Comparison of ENCODE assay signal across 8 mouse cellular contexts in genomic region chr5:16309168-16310006, GRCm38 (mm10).
A peak's percentile ranks its signal among the peaks of the same experiment; 100 is the strongest.
DNase-seq lines count a peak whose midpoint lies in the region; ATAC-seq and TF ChIP-seq lines count a peak whose summit lies in the region.

No protein-coding gene starts in this region.

- H3K27ac ChIP-seq in embryonic facial prominence, embryonic 14.5 days (replicated peaks; ENCODE audit: low read depth, low read length): no peak overlapping the region
- no peak overlapping the region for H3K27ac ChIP-seq in lung, embryonic 16.5 days (ENCODE audit: low read length)

- H3K4me2 ChIP-seq in embryonic facial prominence, embryonic 14.5 days (ENCODE audit: low read depth, low read length): no peak overlapping the region
- no peak overlapping the region for H3K4me2 ChIP-seq in lung, embryonic 16.5 days (ENCODE audit: low read depth, low read length)

- no peaks in the 10 kb centered on the region for H3K36me3 ChIP-seq in E14TG2a.4 (ENCODE audit: insufficient read depth, low read length)
- no peaks in the 10 kb centered on the region for H3K36me3 ChIP-seq in embryonic facial prominence, embryonic 14.5 days (ENCODE audit: control insufficient read depth, insufficient read depth, low read length)
- H3K36me3 ChIP-seq in lung, embryonic 16.5 days (ENCODE audit: control insufficient read depth, insufficient read depth, low read length): no peaks in the 10 kb centered on the region

- no peaks in the 10 kb centered on the region for H3K27me3 ChIP-seq in E14TG2a.4 (ENCODE audit: insufficient read depth, low read length)
- no peaks in the 10 kb centered on the region for H3K27me3 ChIP-seq in embryonic facial prominence, embryonic 14.5 days (replicated peaks; ENCODE audit: control insufficient read depth, insufficient read depth, low read length)
- no peaks in the 10 kb centered on the region for H3K27me3 ChIP-seq in lung, embryonic 16.5 days (ENCODE audit: control insufficient read depth, insufficient read depth, low read depth, low read length)

- 41% methylated on average over 7 of the region's 7 CpGs for WGBS in embryonic facial prominence, embryonic 14.5 days
- 38% methylated on average over 7 of the region's 7 CpGs for WGBS in large intestine, adult 2 months
- 35% methylated on average over 7 of the region's 7 CpGs for WGBS in lung, embryonic 16.5 days

- H3K4me3 ChIP-seq in E14TG2a.4 (replicated peaks; ENCODE audit: low read length): no peak overlapping the region
- no peak overlapping the region for H3K4me3 ChIP-seq in embryonic facial prominence, embryonic 14.5 days (ENCODE audit: low read depth, low read length)
- no peak overlapping the region for H3K4me3 ChIP-seq in lung, embryonic 16.5 days (ENCODE audit: low read length)

- DNase-seq in adrenal gland, postnatal 25 days: peak; percentile 65
- peak; percentile 71 for DNase-seq in embryonic facial prominence, embryonic 14.5 days (ENCODE audit: low spot score)
- DNase-seq in heart, postnatal 4 days: peak; percentile 78
- peak; percentile 7 for DNase-seq in large intestine, adult 2 months (ENCODE audit: low read depth, low spot score)
- DNase-seq in ovary, postnatal 36 days (ENCODE audit: low spot score): peak; percentile 62
- peak; percentile 65 for DNase-seq in urinary bladder, postnatal 25 days (ENCODE audit: low spot score)

- no peaks in the 10 kb centered on the region for H3K9me3 ChIP-seq in E14TG2a.4 (ENCODE audit: low read length)
- H3K9me3 ChIP-seq in embryonic facial prominence, embryonic 14.5 days (ENCODE audit: control insufficient read depth, low read length): no peaks in the 10 kb centered on the region
- H3K9me3 ChIP-seq in lung, embryonic 16.5 days (ENCODE audit: control insufficient read depth, low read length): no peaks in the 10 kb centered on the region

- TF ChIP-seq CTCF in E14TG2a.4 (conservative IDR thresholded peaks at IDR 0.05; ENCODE audit: low read length): peak; percentile 64

- no peak overlapping the region for H3K9ac ChIP-seq in embryonic facial prominence, embryonic 14.5 days (ENCODE audit: low read depth, low read length)
- no peak overlapping the region for H3K9ac ChIP-seq in lung, embryonic 16.5 days (ENCODE audit: low read length)

- peak; percentile 62; the same call in 1 of the 2 replicates for ATAC-seq in embryonic facial prominence, embryonic 14.5 days (ENCODE audit: low read depth)
- peak; percentile 65 for ATAC-seq in lung, embryonic 16.5 days (ENCODE audit: low read depth)

- no peaks in the 10 kb centered on the region for H3K4me1 ChIP-seq in E14TG2a.4 (replicated peaks; ENCODE audit: low read depth, low read length)
- no peaks in the 10 kb centered on the region for H3K4me1 ChIP-seq in embryonic facial prominence, embryonic 14.5 days (ENCODE audit: control insufficient read depth, insufficient read depth, low read length)
- no peaks in the 10 kb centered on the region for H3K4me1 ChIP-seq in lung, embryonic 16.5 days (replicated peaks; ENCODE audit: control insufficient read depth, insufficient read depth, low read length)

Comparison
In these comparisons a context has a peak if more than half of its experiments do, and no peak if none do; other contexts are left out.
1. DNase-seq: peak in every context shown above with its lines; median percentile 78 in heart, postnatal 4 days; 71 in embryonic facial prominence, embryonic 14.5 days; 65 in adrenal gland, postnatal 25 days; 65 in urinary bladder, postnatal 25 days; 62 in ovary, postnatal 36 days; 7 in large intestine, adult 2 months.